Mouse (Mus musculus) MEL (cell line): ENCODE data around the gene Creb3l2. TPM values are rescaled to one million over a fixed set of nuclear protein-coding genes. Genes with fewer than 3 reads are reported as not detected.

Experiments
- DNase-seq: peaks from one replicate; pipeline ENCODE4 v3.0.0; 2011; ENCODE audit warnings: low read depth, low spot score
- H3K27ac ChIP-seq: 2 replicates; pipeline ENCODE4 v1.5.1; 2012; ENCODE audit warnings: low read depth, mild to moderate bottlenecking, control low read depth, low read length, moderate library complexity; ENCODE audit not compliant: control insufficient read depth
- H3K27me3 ChIP-seq, 2 experiments: fragments of 150-350 bp in 1 of 2; sonication (generic) in 1 of 2; 2 replicates each; pipeline ENCODE4 v1.6.1; 2012; ENCODE audit warnings: low read length in 2 of 2, mild to moderate bottlenecking in 2 of 2, improper control_type of control experiment in 1 of 2, moderate library complexity in 1 of 2; ENCODE audit not compliant: insufficient read depth in 2 of 2, control insufficient read depth in 1 of 2
- H3K36me3 ChIP-seq, 2 experiments: 2 replicates each; pipeline ENCODE4 v1.6.1; 2012 to 2014; ENCODE audit warnings: low read length in 2 of 2, improper control_type of control experiment in 1 of 2, inconsistent platforms in 1 of 2, mild to moderate bottlenecking in 1 of 2; ENCODE audit not compliant: insufficient read depth in 2 of 2, control insufficient read depth in 1 of 2
- H3K4me1 ChIP-seq, 2 experiments: fragments of 150-350 bp in 1 of 2; sonication (generic) in 1 of 2; 2 replicates each; pipeline ENCODE4 v1.6.1; 2012; ENCODE audit warnings: low read length in 2 of 2, improper control_type of control experiment in 1 of 2, mild to moderate bottlenecking in 1 of 2; ENCODE audit not compliant: insufficient read depth in 2 of 2, control insufficient read depth in 1 of 2
- H3K4me3 ChIP-seq, 2 experiments: fragments of 150-350 bp in 1 of 2; sonication (generic) in 1 of 2; 2 replicates each; pipeline ENCODE4 v1.5.1; 2012; ENCODE audit warnings: low read depth in 2 of 2, low read length in 2 of 2, mild to moderate bottlenecking in 2 of 2, moderate library complexity in 2 of 2, control low read depth in 1 of 2, improper control_type of control experiment in 1 of 2; ENCODE audit not compliant: control insufficient read depth in 1 of 2, insufficient read depth in 1 of 2
- H3K79me2 ChIP-seq: 2 replicates; pipeline ENCODE4 v1.6.1; 2012; ENCODE audit warnings: mild to moderate bottlenecking, low read length, moderate library complexity; ENCODE audit not compliant: control insufficient read depth, poor library complexity, insufficient read depth
- H3K9ac ChIP-seq: 2 replicates; pipeline ENCODE4 v1.6.1; 2012; ENCODE audit warnings: low read depth, mild to moderate bottlenecking, control low read depth, low read length, moderate library complexity; ENCODE audit not compliant: control insufficient read depth, poor library complexity, severe bottlenecking
- H3K9me3 ChIP-seq: fragments of 150-350 bp; sonication (generic); replicated peaks from 2 replicates; pipeline ENCODE4 v1.6.1; 2012; ENCODE audit warnings: mild to moderate bottlenecking, low read length, improper control_type of control experiment, moderate library complexity; ENCODE audit not compliant: insufficient read depth
- BHLHE40 ChIP-seq: IDR thresholded peaks from 2 replicates; pipeline ENCODE4 v1.6.1; 2012; ENCODE audit warnings: low read depth, mild to moderate bottlenecking, inconsistent platforms, low read length, improper control_type of control experiment, borderline replicate concordance
- CHD2 ChIP-seq: IDR thresholded peaks from 2 replicates; pipeline ENCODE4 v1.6.1; 2011; ENCODE audit warnings: low read length, improper control_type of control experiment
- E2F4 ChIP-seq: IDR thresholded peaks from 2 replicates; pipeline ENCODE4 v1.6.1; 2011; ENCODE audit warnings: low read depth, low read length, improper control_type of control experiment, borderline replicate concordance
- ETS1 ChIP-seq: IDR thresholded peaks from 2 replicates; pipeline ENCODE4 v1.6.1; 2012; ENCODE audit warnings: low read depth, mild to moderate bottlenecking, inconsistent platforms, low read length, improper control_type of control experiment, moderate library complexity
- GABPA ChIP-seq: IDR thresholded peaks from 2 replicates; pipeline ENCODE4 v1.6.1; 2012; ENCODE audit warnings: low read depth, mild to moderate bottlenecking, inconsistent platforms, low read length, improper control_type of control experiment, moderate library complexity
- HCFC1 ChIP-seq: IDR thresholded peaks from 2 replicates; pipeline ENCODE4 v1.6.1; 2012; ENCODE audit warnings: low read depth, mild to moderate bottlenecking, inconsistent platforms, low read length, improper control_type of control experiment, moderate library complexity
- JUND ChIP-seq: IDR thresholded peaks from 2 replicates; pipeline ENCODE4 v1.6.1; 2011; ENCODE audit warnings: low read depth, mild to moderate bottlenecking, improper control_type of control experiment, low read length
- KAT2A ChIP-seq: conservative IDR thresholded peaks from 2 replicates; pipeline ENCODE4 v1.6.1; 2012; ENCODE audit warnings: low read depth, low read length, improper control_type of control experiment, inconsistent platforms
- MAFK ChIP-seq: IDR thresholded peaks from 2 replicates; pipeline ENCODE4 v1.6.1; 2011; ENCODE audit warnings: low read depth, mild to moderate bottlenecking, low read length, improper control_type of control experiment, borderline replicate concordance
- MAZ ChIP-seq: IDR thresholded peaks from 2 replicates; pipeline ENCODE4 v1.6.1; 2012; ENCODE audit warnings: low read depth, mild to moderate bottlenecking, inconsistent platforms, low read length, improper control_type of control experiment
- MEF2A ChIP-seq: IDR thresholded peaks from 2 replicates; pipeline ENCODE4 v1.6.1; 2014; ENCODE audit warnings: low read depth, mild to moderate bottlenecking, inconsistent platforms, low read length, improper control_type of control experiment; ENCODE audit not compliant: poor library complexity, insufficient replicate concordance, severe bottlenecking; ENCODE audit errors: extremely low read depth
- MXI1 ChIP-seq: IDR thresholded peaks from 2 replicates; pipeline ENCODE4 v1.6.1; 2011; ENCODE audit warnings: mild to moderate bottlenecking, low read depth, low read length, improper control_type of control experiment
- MYB ChIP-seq: IDR thresholded peaks from 2 replicates; pipeline ENCODE4 v1.6.1; 2011; ENCODE audit warnings: mild to moderate bottlenecking, low read depth, low read length, improper control_type of control experiment
- MYC ChIP-seq: IDR thresholded peaks from 2 replicates; pipeline ENCODE4 v1.6.1; 2011; ENCODE audit warnings: low read depth, mild to moderate bottlenecking, low read length, improper control_type of control experiment, moderate library complexity
- NELFE ChIP-seq: IDR thresholded peaks from 2 replicates; pipeline ENCODE4 v1.6.1; 2011; ENCODE audit warnings: low read depth, low read length, improper control_type of control experiment
- NRF1 ChIP-seq: IDR thresholded peaks from 2 replicates; pipeline ENCODE4 v1.6.1; 2014; ENCODE audit warnings: low read depth, mild to moderate bottlenecking, inconsistent platforms, low read length, improper control_type of control experiment, moderate library complexity; ENCODE audit not compliant: poor library complexity, insufficient read depth, severe bottlenecking
- POLR2A ChIP-seq, 2 experiments: IDR thresholded peaks; 2 replicates each; pipeline ENCODE4 v1.6.1; 2011 to 2012; ENCODE audit warnings: low read length in 2 of 2, mild to moderate bottlenecking in 2 of 2, control low read depth in 1 of 2, improper control_type of control experiment in 1 of 2, low read depth in 1 of 2, moderate library complexity in 1 of 2; ENCODE audit not compliant: control insufficient read depth in 1 of 2, insufficient read depth in 1 of 2, poor library complexity in 1 of 2
- POLR2AphosphoS5 ChIP-seq: IDR thresholded peaks from 2 replicates; pipeline ENCODE4 v1.6.1; 2012; ENCODE audit warnings: low read depth, borderline replicate concordance, mild to moderate bottlenecking, inconsistent platforms, low read length, moderate library complexity, mixed read lengths
- RCOR1 ChIP-seq: IDR thresholded peaks from 2 replicates; pipeline ENCODE4 v1.6.1; 2012; ENCODE audit warnings: low read depth, mild to moderate bottlenecking, inconsistent platforms, low read length, improper control_type of control experiment
- SMC3 ChIP-seq: IDR thresholded peaks from 2 replicates; pipeline ENCODE4 v1.6.1; 2011; ENCODE audit warnings: low read depth, low read length, improper control_type of control experiment
- TCF12 ChIP-seq: IDR thresholded peaks from 2 replicates; pipeline ENCODE4 v1.6.1; 2014; ENCODE audit warnings: low read depth, mild to moderate bottlenecking, inconsistent platforms, low read length, improper control_type of control experiment, moderate library complexity
- UBTF ChIP-seq: IDR thresholded peaks from 2 replicates; pipeline ENCODE4 v1.6.1; 2012; ENCODE audit warnings: low read depth, mild to moderate bottlenecking, inconsistent platforms, low read length, improper control_type of control experiment, moderate library complexity, borderline replicate concordance; ENCODE audit not compliant: insufficient read depth
- ZC3H11A ChIP-seq: IDR thresholded peaks from 2 replicates; pipeline ENCODE4 v1.6.1; 2012; ENCODE audit warnings: low read depth, mild to moderate bottlenecking, inconsistent platforms, low read length, improper control_type of control experiment
- ZKSCAN1 ChIP-seq: IDR thresholded peaks from 2 replicates; pipeline ENCODE4 v1.6.1; 2012; ENCODE audit warnings: low read depth, mild to moderate bottlenecking, inconsistent platforms, low read length, improper control_type of control experiment, moderate library complexity
- ZMIZ1 ChIP-seq: IDR thresholded peaks from 2 replicates; pipeline ENCODE4 v1.6.1; 2012; ENCODE audit warnings: low read depth, mild to moderate bottlenecking, inconsistent platforms, low read length, improper control_type of control experiment, moderate library complexity
- ZNF384 ChIP-seq: IDR thresholded peaks from 2 replicates; pipeline ENCODE4 v1.6.1; 2012; ENCODE audit warnings: low read depth, mild to moderate bottlenecking, inconsistent platforms, low read length, improper control_type of control experiment
- polyA plus RNA-seq, 2 experiments: library from polyadenylated mRNA; stranded (reverse) in 1 of 2; unstranded in 1 of 2; fragments of >175 nt in 1 of 2; fragments of >200 nt in 1 of 2; gene quantifications; 2 replicates each; pipeline versions ENCODE4 v1.2.1 to v1.2.4; 2012; ENCODE audit warnings: low replicate concordance in 2 of 2, low read depth in 1 of 2; ENCODE audit not compliant: insufficient read length in 2 of 2, insufficient read depth in 1 of 2, missing spikeins in 1 of 2
- total RNA-seq: library from RNA; depleted of rRNA; stranded (reverse); fragments of 300-350 nt; gene quantifications from 2 replicates; pipeline ENCODE4 v1.2.3, GENCODE M21; 2012

The Creb3l2 gene
- total and polyA plus RNA-seq, 3 experiments, result not detected

GRCm38 (mm10) chr6:37298982-37299381 is 143.0 kb downstream of the Creb3l2 start:
- H3K4me3 ChIP-seq, result no peak overlapping the region
- H3K27me3 ChIP-seq, result no peaks in the 10 kb centered on the region

GRCm38 (mm10) chr6:37297744-37298482 is 144.0 kb downstream of the Creb3l2 start:
- TF ChIP-seq MYC (no peak), POLR2A (IDR thresholded peaks at IDR 0.05; ENCODE audit: control insufficient read depth in 1 of 2, insufficient read depth in 1 of 2, low read depth in 1 of 2, low read length in 2 of 2, poor library complexity in 1 of 2) (no peak), NELFE (no peak), BHLHE40 (no peak), MAFK (no peak), MAZ (no peak), POLR2AphosphoS5 (no peak), SMC3 (no peak), TCF12 (no peak), NRF1 (no peak)
- no peak overlapping the region for H3K9ac ChIP-seq
- H3K4me3 ChIP-seq, result no peak overlapping the region

More at GRCm38 (mm10) chr6:37298982-37299381, 143.0 kb downstream of the Creb3l2 start:
- Histone ChIP-seq H3K79me2 (no peaks in the 10 kb centered on the region), H3K27ac (no peak overlapping the region), H3K9me3 (no peaks in the 10 kb centered on the region), H3K4me1 (no peaks in the 10 kb centered on the region), H3K36me3 (no peaks in the 10 kb centered on the region), H3K9ac (no peak overlapping the region)
- no peak for DNase-seq
- TF ChIP-seq ZMIZ1 (no peak), MAZ (no peak), KAT2A (no peak), CHD2 (no peak), JUND (no peak), ZNF384 (no peak), POLR2AphosphoS5 (no peak), MYB (no peak), UBTF (no peak), HCFC1 (no peak), E2F4 (no peak), MEF2A (no peak), MXI1 (no peak), ETS1 (no peak), MYC (no peak), ZC3H11A (no peak), GABPA (no peak), ZKSCAN1 (no peak), NRF1 (no peak), RCOR1 (no peak)

More at GRCm38 (mm10) chr6:37297744-37298482, 144.0 kb downstream of the Creb3l2 start:
- no peak for DNase-seq
- Histone ChIP-seq H3K9me3 (no peaks in the 10 kb centered on the region), H3K27ac (no peak overlapping the region), H3K79me2 (no peaks in the 10 kb centered on the region), H3K36me3 (no peaks in the 10 kb centered on the region), H3K4me1 (no peaks in the 10 kb centered on the region), H3K27me3 (no peaks in the 10 kb centered on the region)
